Mouse (Mus musculus): Measurements from ENCODE around the gene Cbln3. TPM values are rescaled to one million over a fixed set of nuclear protein-coding genes. Genes with fewer than 3 reads are reported as not detected.
A peak's percentile ranks its signal among the peaks of the same experiment; 100 is the strongest.

Gene Cbln3
- total RNA-seq (2014; rRNA removed; ENCODE audit: low replicate concordance) = 0.73 and 2.5 TPM in 2 replicates
- polyA plus RNA-seq (2015; fragmentation: Nextera tagmentation; extraction: Ambion mirVana) = 0.47 and 0.68 TPM in 2 replicates

DNA sequence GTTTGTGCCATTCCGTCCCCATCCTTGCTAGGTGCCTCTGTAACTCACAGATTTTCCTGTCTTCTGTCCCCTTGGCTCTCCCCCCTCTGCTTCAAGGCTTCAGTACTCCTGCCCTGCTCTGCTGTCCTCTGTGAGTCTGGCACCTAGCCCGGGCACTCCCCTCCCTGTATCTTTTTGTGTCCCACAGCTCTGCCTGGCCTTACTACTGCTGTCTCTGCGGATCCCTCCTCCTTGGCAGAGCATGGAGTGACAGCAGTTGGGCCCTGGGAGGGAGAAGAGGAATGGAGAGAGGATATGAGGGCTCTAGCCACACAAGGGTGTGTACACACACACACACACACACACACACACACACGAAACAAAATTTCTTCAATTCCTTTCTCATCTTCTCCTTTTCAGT lies at the start of gene Cbln3:
Cbln3 (minus strand) TSS at position 227 of the 400 bp plus-strand sequence.
- TF ChIP-seq CTCF (IDR thresholded peaks at IDR 0.05; ENCODE audit: low read depth) (no peak), EP300 (IDR thresholded peaks at IDR 0.05; ENCODE audit: low read depth) (no peak)
- Histone ChIP-seq H3K27me3 (ENCODE audit: control insufficient read depth, insufficient read depth, low read length) (no peaks in the 10 kb centered on the region), H3K4me3 (ENCODE audit: low read depth, low read length) (peak within 1 kb of the TSS; percentile 83), H3K4me1 (ENCODE audit: control insufficient read depth, insufficient read depth) (peaks cover 13% of the 10 kb centered on the region; the same call in 1 of the 2 replicates), H3K36me3 (replicated peaks; ENCODE audit: control insufficient read depth, insufficient read depth, low read length) (peaks cover 28% of the 10 kb centered on the region), H3K27ac (ENCODE audit: low read depth) (peak within 1 kb of the TSS; percentile 92), H3K9ac (replicated peaks; ENCODE audit: low read depth, low read length) (peak within 1 kb of the TSS; percentile 85), H3K9me3 (replicated peaks; ENCODE audit: control insufficient read depth, low read length) (no peaks in the 10 kb centered on the region), H3K4me2 (ENCODE audit: low read depth, low read length) (peak within 1 kb of the TSS; percentile 86)
- DNase-seq (ENCODE audit: low spot score) = peak; percentile 79
- 23% methylated on average over 4 of the region's 4 CpGs for WGBS
- peak; percentile 71 for ATAC-seq (ENCODE audit: insufficient read depth, low read depth)

DNA sequence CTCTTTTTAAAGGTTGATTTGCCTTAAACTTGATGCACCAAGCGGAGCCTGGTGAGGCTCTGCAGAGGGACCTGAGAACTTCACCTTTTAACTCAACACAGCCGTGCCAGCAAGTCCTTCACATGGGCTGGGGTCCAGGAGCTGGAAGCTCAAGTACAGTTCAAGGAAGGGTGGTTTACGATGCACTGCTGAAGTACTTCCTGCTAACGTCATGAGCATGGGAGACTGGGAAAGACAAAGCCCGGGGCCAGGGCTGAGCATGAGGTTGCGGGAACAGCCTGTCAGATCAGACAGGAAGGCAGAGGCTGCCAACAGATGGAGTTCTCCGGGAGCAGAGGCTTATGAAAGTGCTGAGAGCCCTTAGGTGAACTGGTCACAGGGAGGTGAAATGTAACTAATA lies 49.4 kb upstream of the Cbln3 start:
- TF ChIP-seq CTCF (IDR thresholded peaks at IDR 0.05; ENCODE audit: low read depth) = no peak
- TF ChIP-seq EP300 (IDR thresholded peaks at IDR 0.05; ENCODE audit: low read depth) = no peak
- Histone ChIP-seq H3K27me3 (ENCODE audit: control insufficient read depth, insufficient read depth, low read length) (no peaks in the 10 kb centered on the region), H3K4me3 (ENCODE audit: low read depth, low read length) (no peak overlapping the region), H3K27ac (ENCODE audit: low read depth) (no peak overlapping the region), H3K9ac (replicated peaks; ENCODE audit: low read depth, low read length) (no peak overlapping the region), H3K36me3 (replicated peaks; ENCODE audit: control insufficient read depth, insufficient read depth, low read length) (no peaks in the 10 kb centered on the region), H3K4me2 (ENCODE audit: low read depth, low read length) (0 out of 2 replicates have a peak overlapping the region, but pooled peaks have one; percentile 2), H3K9me3 (replicated peaks; ENCODE audit: control insufficient read depth, low read length) (no peaks in the 10 kb centered on the region), H3K4me1 (ENCODE audit: control insufficient read depth, insufficient read depth) (no peaks in the 10 kb centered on the region)
- peak; percentile 84 for DNase-seq (ENCODE audit: low spot score)
- ATAC-seq (ENCODE audit: insufficient read depth, low read depth) = peak; percentile 89
- 16% methylated on average over 7 of the region's 7 CpGs for WGBS

DNA sequence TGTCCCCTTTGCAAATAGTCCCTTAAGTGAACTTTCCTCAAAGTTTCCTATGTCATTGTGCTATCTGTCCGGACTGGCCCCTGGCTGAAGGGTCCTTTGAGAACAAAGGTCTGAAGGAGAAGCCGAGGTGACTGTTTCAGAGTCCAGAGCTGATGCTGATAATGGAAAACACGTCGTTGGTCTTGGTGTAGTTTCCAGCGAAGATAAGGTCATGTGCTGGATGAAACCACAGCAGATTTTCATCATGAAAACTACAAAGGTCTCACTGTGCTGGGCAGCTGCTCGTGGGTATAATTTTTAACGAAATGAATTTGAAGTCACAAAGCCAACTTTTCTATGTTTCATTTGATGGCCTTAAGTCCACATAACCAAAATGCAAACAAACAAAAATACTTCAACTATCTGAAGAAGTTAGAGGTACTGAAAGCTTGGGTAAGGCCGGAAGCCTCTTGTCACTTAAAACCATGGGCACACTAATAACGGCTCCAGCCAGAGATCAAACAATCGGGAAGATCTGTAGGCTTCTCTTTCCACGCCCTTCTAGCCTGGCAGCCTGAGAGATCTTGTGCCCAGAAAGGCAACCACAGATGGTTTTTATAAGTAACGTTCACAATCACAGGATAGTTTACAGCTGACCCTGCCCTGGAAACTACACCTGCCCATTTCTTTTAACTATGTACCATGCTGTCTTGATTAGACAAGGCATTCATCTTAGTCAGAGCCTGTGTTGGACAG lies 45.2 kb upstream of the Cbln3 start:
- Histone ChIP-seq H3K4me3 (ENCODE audit: low read depth, low read length) (no peak overlapping the region), H3K4me2 (ENCODE audit: low read depth, low read length) (no peak overlapping the region), H3K9ac (replicated peaks; ENCODE audit: low read depth, low read length) (no peak overlapping the region), H3K4me1 (ENCODE audit: control insufficient read depth, insufficient read depth) (no peaks in the 10 kb centered on the region), H3K9me3 (replicated peaks; ENCODE audit: control insufficient read depth, low read length) (no peaks in the 10 kb centered on the region), H3K27ac (ENCODE audit: low read depth) (no peak overlapping the region), H3K27me3 (ENCODE audit: control insufficient read depth, insufficient read depth, low read length) (no peaks in the 10 kb centered on the region), H3K36me3 (replicated peaks; ENCODE audit: control insufficient read depth, insufficient read depth, low read length) (no peaks in the 10 kb centered on the region)
- TF ChIP-seq CTCF (IDR thresholded peaks at IDR 0.05; ENCODE audit: low read depth) = no peak
- TF ChIP-seq EP300 (IDR thresholded peaks at IDR 0.05; ENCODE audit: low read depth) = no peak
- ATAC-seq (ENCODE audit: insufficient read depth, low read depth) (no peak), DNase-seq (ENCODE audit: low spot score) (no peak)
- WGBS = 52% methylated on average over 12 of the region's 12 CpGs

DNA sequence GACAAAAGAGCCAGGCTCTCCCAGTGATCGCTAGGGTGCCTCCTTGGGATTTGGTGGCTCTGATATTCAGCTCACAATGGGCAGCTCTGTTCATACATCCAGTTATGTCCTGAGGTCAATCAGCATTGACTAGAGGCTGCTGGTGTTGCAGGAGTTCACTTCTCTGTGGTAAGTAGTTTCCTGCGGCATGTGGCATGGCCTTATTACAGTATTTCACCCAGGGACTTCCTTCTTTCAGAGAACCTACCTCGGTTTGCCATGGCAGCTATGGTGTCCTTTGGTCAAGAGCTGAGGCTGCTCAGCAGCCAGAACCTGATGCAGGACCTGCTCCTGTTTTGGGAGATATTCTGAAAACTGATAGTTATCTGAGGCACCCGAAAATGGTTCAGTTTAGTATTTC lies 42.7 kb upstream of the Cbln3 start:
- WGBS = 83% methylated on average over 4 of the region's 4 CpGs
- H3K4me3 ChIP-seq (ENCODE audit: low read depth, low read length) = no peak overlapping the region
- ATAC-seq (ENCODE audit: insufficient read depth, low read depth) = no peak
- no peaks in the 10 kb centered on the region for H3K9me3 ChIP-seq (replicated peaks; ENCODE audit: control insufficient read depth, low read length)
- no peak for TF ChIP-seq CTCF (IDR thresholded peaks at IDR 0.05; ENCODE audit: low read depth)
- TF ChIP-seq EP300 (IDR thresholded peaks at IDR 0.05; ENCODE audit: low read depth) = no peak
- no peaks in the 10 kb centered on the region for H3K36me3 ChIP-seq (replicated peaks; ENCODE audit: control insufficient read depth, insufficient read depth, low read length)
- no peaks in the 10 kb centered on the region for H3K27me3 ChIP-seq (ENCODE audit: control insufficient read depth, insufficient read depth, low read length)
- H3K27ac ChIP-seq (ENCODE audit: low read depth) = no peak overlapping the region
- no peak overlapping the region for H3K4me2 ChIP-seq (ENCODE audit: low read depth, low read length)
- no peaks in the 10 kb centered on the region for H3K4me1 ChIP-seq (ENCODE audit: control insufficient read depth, insufficient read depth)
- no peak for DNase-seq (ENCODE audit: low spot score)
- no peak overlapping the region for H3K9ac ChIP-seq (replicated peaks; ENCODE audit: low read depth, low read length)

DNA sequence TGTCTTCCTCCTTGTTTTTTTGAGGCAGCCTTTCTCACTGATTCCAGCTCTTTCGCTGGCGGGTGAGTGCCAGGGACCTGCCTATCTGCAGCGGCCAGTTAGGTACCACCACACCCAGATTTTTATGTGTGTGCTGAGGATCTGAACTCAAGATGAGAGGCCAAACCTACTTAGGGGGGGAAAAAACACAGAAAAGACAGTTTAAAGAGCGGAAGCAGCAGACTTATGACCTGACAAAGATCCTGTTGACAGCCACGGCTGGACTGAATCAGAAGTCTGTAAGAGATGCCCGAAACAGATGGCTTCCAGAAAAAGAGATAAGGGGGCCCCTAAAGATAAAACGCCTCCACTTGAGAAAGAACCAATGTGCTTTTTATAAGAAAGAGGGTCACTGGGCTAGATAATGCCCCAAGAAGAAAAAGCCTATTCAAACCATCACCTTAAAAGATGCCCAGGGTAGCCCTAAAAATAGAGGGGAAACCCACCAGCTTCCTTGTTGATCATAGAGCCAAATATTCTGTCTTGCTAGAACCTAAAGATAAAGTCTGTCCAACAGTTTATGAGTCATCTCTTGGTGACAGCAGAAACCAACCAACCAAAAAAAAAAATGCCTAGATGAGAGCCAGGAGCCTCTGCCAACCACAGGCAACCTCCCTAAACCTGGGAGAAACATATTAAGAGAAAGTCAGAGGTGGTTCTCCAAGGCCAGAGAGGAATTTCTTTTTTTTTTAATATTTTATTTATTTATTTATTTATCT lies 38.5 kb upstream of the Cbln3 start:
- H3K27me3 ChIP-seq (ENCODE audit: control insufficient read depth, insufficient read depth, low read length) = no peaks in the 10 kb centered on the region
- DNase-seq (ENCODE audit: low spot score) = no peak

More for the DNA sequence above, 38.5 kb upstream of the Cbln3 start:
- Histone ChIP-seq H3K4me1 (ENCODE audit: control insufficient read depth, insufficient read depth) (no peaks in the 10 kb centered on the region), H3K4me2 (ENCODE audit: low read depth, low read length) (no peak overlapping the region), H3K36me3 (replicated peaks; ENCODE audit: control insufficient read depth, insufficient read depth, low read length) (no peaks in the 10 kb centered on the region), H3K4me3 (ENCODE audit: low read depth, low read length) (no peak overlapping the region), H3K27ac (ENCODE audit: low read depth) (no peak overlapping the region), H3K9me3 (replicated peaks; ENCODE audit: control insufficient read depth, low read length) (no peaks in the 10 kb centered on the region), H3K9ac (replicated peaks; ENCODE audit: low read depth, low read length) (no peak overlapping the region)
- WGBS = 22% methylated on average over 7 of the region's 7 CpGs
- ATAC-seq (ENCODE audit: insufficient read depth, low read depth) = no peak
- TF ChIP-seq EP300 (IDR thresholded peaks at IDR 0.05; ENCODE audit: low read depth) (no peak), CTCF (IDR thresholded peaks at IDR 0.05; ENCODE audit: low read depth) (no peak)
